Mouse (Mus musculus): ENCODE data around the gene Shank1. TPM values are rescaled to one million over a fixed set of nuclear protein-coding genes. Genes with fewer than 3 reads are reported as not detected.

The Shank1 gene
- polyA plus RNA-seq, 1 experiment from 2014 or later: 6.9 TPM

- H3K27ac ChIP-seq (ENCODE audit: low read depth, low read length): no peak overlapping the region
- H3K4me1 ChIP-seq (replicated peaks; ENCODE audit: control insufficient read depth, insufficient read depth, low read length): peaks cover 10% of the 10 kb centered on the region
- ATAC-seq (ENCODE audit: low FRiP score) (no peak), DNase-seq (ENCODE audit: low spot score) (no peak)
- H3K27me3 ChIP-seq (ENCODE audit: control insufficient read depth, insufficient read depth, low read length): peaks cover 2% of the 10 kb centered on the region; the same call in 1 of the 2 replicates
- no peak overlapping the region for H3K4me3 ChIP-seq (ENCODE audit: low read depth, low read length)
- H3K9me3 ChIP-seq (ENCODE audit: control insufficient read depth, low read length): no peaks in the 10 kb centered on the region
- WGBS: 50% methylated on average over 9 of the region's 9 CpGs
- no peaks in the 10 kb centered on the region for H3K36me3 ChIP-seq (ENCODE audit: control insufficient read depth, insufficient read depth, low read length)
- H3K4me2 ChIP-seq (replicated peaks; ENCODE audit: low read depth, low read length): no peak overlapping the region
- no peak overlapping the region for H3K9ac ChIP-seq (ENCODE audit: low read depth, low read length)
Observed at GRCm38 (mm10) chr7:44307261-44308020, 2.6 kb upstream of the Shank1 start.

GRCm38 (mm10) chr7:44310285-44310877, 328 bp downstream of the Shank1 start:
- Histone ChIP-seq H3K36me3 (ENCODE audit: control insufficient read depth, insufficient read depth, low read length) (no peaks in the 10 kb centered on the region), H3K27ac (ENCODE audit: low read depth, low read length) (peak overlapping the region; percentile 61), H3K4me2 (replicated peaks; ENCODE audit: low read depth, low read length) (peak overlapping the region; percentile 96), H3K27me3 (ENCODE audit: control insufficient read depth, insufficient read depth, low read length) (peaks cover 2% of the 10 kb centered on the region; the same call in 1 of the 2 replicates), H3K4me3 (ENCODE audit: low read depth, low read length) (peak overlapping the region; percentile 49), H3K9ac (ENCODE audit: low read depth, low read length) (peak overlapping the region; percentile 71), H3K4me1 (replicated peaks; ENCODE audit: control insufficient read depth, insufficient read depth, low read length) (peaks cover 10% of the 10 kb centered on the region), H3K9me3 (ENCODE audit: control insufficient read depth, low read length) (no peaks in the 10 kb centered on the region)
- WGBS: under 1% methylated on average over 32 of the region's 40 CpGs
- DNase-seq (ENCODE audit: low spot score) (peak; percentile 56), ATAC-seq (ENCODE audit: low FRiP score) (peak; percentile 38)

- 0% methylated on average over 38 of the region's 38 CpGs for WGBS
- Histone ChIP-seq H3K9me3 (ENCODE audit: control insufficient read depth, low read length) (no peaks in the 10 kb centered on the region), H3K27ac (ENCODE audit: low read depth, low read length) (peak overlapping the region; percentile 61), H3K4me1 (replicated peaks; ENCODE audit: control insufficient read depth, insufficient read depth, low read length) (peaks cover 8% of the 10 kb centered on the region), H3K4me2 (replicated peaks; ENCODE audit: low read depth, low read length) (peak overlapping the region; percentile 96), H3K4me3 (ENCODE audit: low read depth, low read length) (peak overlapping the region; percentile 49), H3K27me3 (ENCODE audit: control insufficient read depth, insufficient read depth, low read length) (peaks cover 2% of the 10 kb centered on the region; the same call in 1 of the 2 replicates), H3K36me3 (ENCODE audit: control insufficient read depth, insufficient read depth, low read length) (no peaks in the 10 kb centered on the region), H3K9ac (ENCODE audit: low read depth, low read length) (peak overlapping the region; percentile 71)
- ATAC-seq (ENCODE audit: low FRiP score) (peak; percentile 61), DNase-seq (ENCODE audit: low spot score) (peak; percentile 63)
Observed at GRCm38 (mm10) chr7:44310878-44311712, 1.0 kb downstream of the Shank1 start.

GRCm38 (mm10) chr7:44311713-44312304, 1.8 kb downstream of the Shank1 start:
- 13% methylated on average over 6 of the region's 6 CpGs for WGBS
- Histone ChIP-seq H3K9ac (ENCODE audit: low read depth, low read length) (no peak overlapping the region), H3K9me3 (ENCODE audit: control insufficient read depth, low read length) (no peaks in the 10 kb centered on the region), H3K36me3 (ENCODE audit: control insufficient read depth, insufficient read depth, low read length) (no peaks in the 10 kb centered on the region), H3K27me3 (ENCODE audit: control insufficient read depth, insufficient read depth, low read length) (0 out of 2 replicates have a peak, but pooled peaks cover 2% of the 10 kb centered on the region), H3K27ac (ENCODE audit: low read depth, low read length) (no peak overlapping the region), H3K4me2 (replicated peaks; ENCODE audit: low read depth, low read length) (peak overlapping the region; percentile 96), H3K4me1 (replicated peaks; ENCODE audit: control insufficient read depth, insufficient read depth, low read length) (peaks cover 8% of the 10 kb centered on the region), H3K4me3 (ENCODE audit: low read depth, low read length) (peak overlapping the region; percentile 49; the same call in 1 of the 2 replicates)
- no peak for DNase-seq (ENCODE audit: low spot score)
- ATAC-seq (ENCODE audit: low FRiP score): 0 out of 2 replicates have a peak, but pooled peaks have one; percentile 0

- WGBS: 59% methylated on average over 16 of the region's 16 CpGs
- peaks cover 8% of the 10 kb centered on the region; the same call in 1 of the 2 replicates for H3K4me1 ChIP-seq (replicated peaks; ENCODE audit: control insufficient read depth, insufficient read depth, low read length)
- H3K27me3 ChIP-seq (ENCODE audit: control insufficient read depth, insufficient read depth, low read length): 0 out of 2 replicates have a peak, but pooled peaks cover 2% of the 10 kb centered on the region
- H3K27ac ChIP-seq (ENCODE audit: low read depth, low read length): no peak overlapping the region
- no peaks in the 10 kb centered on the region for H3K36me3 ChIP-seq (ENCODE audit: control insufficient read depth, insufficient read depth, low read length)
- ATAC-seq (ENCODE audit: low FRiP score) (no peak), DNase-seq (ENCODE audit: low spot score) (no peak)
- no peak overlapping the region for H3K4me3 ChIP-seq (ENCODE audit: low read depth, low read length)
- H3K9ac ChIP-seq (ENCODE audit: low read depth, low read length): no peak overlapping the region
- H3K4me2 ChIP-seq (replicated peaks; ENCODE audit: low read depth, low read length): no peak overlapping the region
- no peaks in the 10 kb centered on the region for H3K9me3 ChIP-seq (ENCODE audit: control insufficient read depth, low read length)
Observed at GRCm38 (mm10) chr7:44312484-44312883, 2.4 kb downstream of the Shank1 start.

GRCm38 (mm10) chr7:44317913-44318312, 7.9 kb downstream of the Shank1 start:
- peak; percentile 52 for DNase-seq (ENCODE audit: low spot score)
- H3K9ac ChIP-seq (ENCODE audit: low read depth, low read length): no peak overlapping the region
- no peaks in the 10 kb centered on the region for H3K27me3 ChIP-seq (ENCODE audit: control insufficient read depth, insufficient read depth, low read length)
- H3K9me3 ChIP-seq (ENCODE audit: control insufficient read depth, low read length): no peaks in the 10 kb centered on the region
- no peak overlapping the region for H3K4me3 ChIP-seq (ENCODE audit: low read depth, low read length)
- no peak for ATAC-seq (ENCODE audit: low FRiP score)
- H3K4me1 ChIP-seq (replicated peaks; ENCODE audit: control insufficient read depth, insufficient read depth, low read length): no peaks in the 10 kb centered on the region
- no peak overlapping the region for H3K4me2 ChIP-seq (replicated peaks; ENCODE audit: low read depth, low read length)
- H3K27ac ChIP-seq (ENCODE audit: low read depth, low read length): no peak overlapping the region
- WGBS: 36% methylated on average over 4 of the region's 4 CpGs
- H3K36me3 ChIP-seq (ENCODE audit: control insufficient read depth, insufficient read depth, low read length): no peaks in the 10 kb centered on the region

GRCm38 (mm10) chr7:44320886-44321285, 10.8 kb downstream of the Shank1 start:
- Histone ChIP-seq H3K27ac (ENCODE audit: low read depth, low read length) (no peak overlapping the region), H3K4me2 (replicated peaks; ENCODE audit: low read depth, low read length) (no peak overlapping the region), H3K4me3 (ENCODE audit: low read depth, low read length) (no peak overlapping the region), H3K9ac (ENCODE audit: low read depth, low read length) (no peak overlapping the region), H3K9me3 (ENCODE audit: control insufficient read depth, low read length) (no peaks in the 10 kb centered on the region), H3K4me1 (replicated peaks; ENCODE audit: control insufficient read depth, insufficient read depth, low read length) (no peaks in the 10 kb centered on the region), H3K27me3 (ENCODE audit: control insufficient read depth, insufficient read depth, low read length) (no peaks in the 10 kb centered on the region), H3K36me3 (ENCODE audit: control insufficient read depth, insufficient read depth, low read length) (no peaks in the 10 kb centered on the region)
- WGBS: 50% methylated on average over 8 of the region's 8 CpGs
- ATAC-seq (ENCODE audit: low FRiP score) (no peak), DNase-seq (ENCODE audit: low spot score) (no peak)

- DNase-seq (ENCODE audit: low spot score): no peak
- 84% methylated on average over 1 of the region's 1 CpGs for WGBS
- no peak for ATAC-seq (ENCODE audit: low FRiP score)
- H3K9ac ChIP-seq (ENCODE audit: low read depth, low read length): no peak overlapping the region
- H3K27me3 ChIP-seq (ENCODE audit: control insufficient read depth, insufficient read depth, low read length): no peaks in the 10 kb centered on the region
- no peak overlapping the region for H3K4me3 ChIP-seq (ENCODE audit: low read depth, low read length)
- no peaks in the 10 kb centered on the region for H3K36me3 ChIP-seq (ENCODE audit: control insufficient read depth, insufficient read depth, low read length)
- no peaks in the 10 kb centered on the region for H3K9me3 ChIP-seq (ENCODE audit: control insufficient read depth, low read length)
- no peaks in the 10 kb centered on the region for H3K4me1 ChIP-seq (replicated peaks; ENCODE audit: control insufficient read depth, insufficient read depth, low read length)
- no peak overlapping the region for H3K27ac ChIP-seq (ENCODE audit: low read depth, low read length)
- no peak overlapping the region for H3K4me2 ChIP-seq (replicated peaks; ENCODE audit: low read depth, low read length)
Observed at GRCm38 (mm10) chr7:44322290-44322689, 12.2 kb downstream of the Shank1 start.

Measured in hindbrain, embryonic 11.5 days (tissue).